Mouse (Mus musculus) CH12.LX (cell line): ENCODE results near the gene Pcnt.

Source experiments
- CHD1 ChIP-seq: IDR thresholded peaks from 2 replicates; pipeline ENCODE4 v1.6.1; 2012; ENCODE audit warnings: low read depth, low read length, improper control_type of control experiment, inconsistent platforms
- CTCF ChIP-seq, 2 experiments: IDR thresholded peaks in 1 of 2; conservative IDR thresholded peaks in 1 of 2; 2 replicates each; pipeline ENCODE4 v1.5.1; 2011 to 2012; ENCODE audit warnings: low read depth in 2 of 2, low read length in 2 of 2, improper control_type of control experiment in 1 of 2, inconsistent platforms in 1 of 2, mild to moderate bottlenecking in 1 of 2, moderate library complexity in 1 of 2
- ELF1 ChIP-seq: IDR thresholded peaks from 2 replicates; pipeline ENCODE4 v1.6.1; 2014; ENCODE audit warnings: low read depth, mild to moderate bottlenecking, inconsistent platforms, low read length, improper control_type of control experiment
- POLR2A ChIP-seq: IDR thresholded peaks from 2 replicates; pipeline ENCODE4 v1.6.1; 2011; ENCODE audit warnings: low read depth, mild to moderate bottlenecking, improper control_type of control experiment, low read length

GRCm38 (mm10) chr10:76351953-76352352 is 90.6 kb downstream of the Pcnt start:
- TF ChIP-seq CHD1 = no peak
- no peak for TF ChIP-seq POLR2A
- no peak for TF ChIP-seq ELF1
- TF ChIP-seq CTCF (conservative IDR thresholded peaks at IDR 0.05 in 1 of 2, IDR thresholded peaks at IDR 0.05 in 1 of 2; ENCODE audit: low read depth in 2 of 2, low read length in 2 of 2) = no peak
